Mouse (Mus musculus): ENCODE data around the gene Tmem95.

GRCm38 (mm10) chr11:69899870-69900269 lies 22.1 kb upstream of the Tmem95 start:
- TF ChIP-seq CTCF (IDR thresholded peaks at IDR 0.05) = no peak
- TF ChIP-seq POLR2A (IDR thresholded peaks at IDR 0.05; ENCODE audit: insufficient read depth, low read depth, low read length) = no peak
